Mouse (Mus musculus): ENCODE measurements around the gene Gzme. TPM values are rescaled to one million over a fixed set of nuclear protein-coding genes. Genes with fewer than 3 reads are reported as not detected.
"Not testable (repeated sequence)": the region's sequence is repeated elsewhere in the genome, so short reads cannot be mapped to it uniquely, and the experiment has no call there.

Gene Gzme
- total and polyA plus RNA-seq, 3 experiments, result not detected

DNA sequence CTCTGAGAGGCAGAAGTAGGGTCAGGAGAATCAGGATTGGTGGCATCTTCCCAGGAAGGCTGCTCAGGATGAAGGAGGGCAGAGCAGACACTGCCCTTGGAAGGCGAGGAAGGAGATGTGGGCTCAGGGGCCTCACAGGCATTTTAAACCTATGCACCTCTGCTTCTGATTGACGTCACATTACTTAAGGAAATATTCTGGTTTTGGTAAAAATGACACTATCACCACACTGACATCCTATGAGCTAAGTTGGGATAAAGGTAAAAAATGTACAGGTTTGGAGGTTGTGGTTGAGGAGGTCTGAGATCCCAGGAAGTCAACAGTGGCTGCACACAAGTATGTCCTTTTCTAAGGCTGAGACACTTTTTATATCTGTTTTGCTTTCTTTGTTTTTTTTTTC, 39.1 kb upstream of the Gzme start, which contains the start of gene Gzmg:
Gene Gzmg (minus strand): TSS at position 101 of the 400 bp plus-strand sequence.
- H3K9ac ChIP-seq (ENCODE audit: insufficient read depth, low read depth); in situ Hi-C loops (cut with MboI; ENCODE audit: low pct_ligation_motif_present, low pct_unique_long_range_greater_than_20kb, low sequenced_read_pairs); H3K4me2 ChIP-seq (ENCODE audit: insufficient read depth, low read depth, poor library complexity, severe bottlenecking); H3K4me1 ChIP-seq (ENCODE audit: control insufficient read depth in 1 of 2, insufficient read depth in 2 of 2); H3K9me3 ChIP-seq (replicated peaks; ENCODE audit: low read length); H3K36me3 ChIP-seq (replicated peaks in 1 of 2; ENCODE audit: control insufficient read depth in 1 of 2, insufficient read depth in 1 of 2, low read length in 1 of 2); H3K27ac ChIP-seq (ENCODE audit: insufficient read depth, low read depth); DNase-seq (ENCODE audit: extremely low read depth); H3K79me2 ChIP-seq (replicated peaks; ENCODE audit: control insufficient read depth, extremely low read depth, insufficient read depth, poor library complexity, severe bottlenecking); dilution Hi-C loops (cut with MboI; ENCODE audit: extremely low pct_ligation_motif_present, extremely low pct_unique_long_range_greater_than_20kb, low sequenced_read_pairs); H3K4me3 ChIP-seq (replicated peaks in 1 of 3; ENCODE audit: low read depth in 2 of 3, low read length in 2 of 3, poor library complexity in 1 of 3): not testable (repeated sequence)
- H3K27me3 ChIP-seq (replicated peaks), result peaks cover 25% of the 10 kb centered on the region

DNA sequence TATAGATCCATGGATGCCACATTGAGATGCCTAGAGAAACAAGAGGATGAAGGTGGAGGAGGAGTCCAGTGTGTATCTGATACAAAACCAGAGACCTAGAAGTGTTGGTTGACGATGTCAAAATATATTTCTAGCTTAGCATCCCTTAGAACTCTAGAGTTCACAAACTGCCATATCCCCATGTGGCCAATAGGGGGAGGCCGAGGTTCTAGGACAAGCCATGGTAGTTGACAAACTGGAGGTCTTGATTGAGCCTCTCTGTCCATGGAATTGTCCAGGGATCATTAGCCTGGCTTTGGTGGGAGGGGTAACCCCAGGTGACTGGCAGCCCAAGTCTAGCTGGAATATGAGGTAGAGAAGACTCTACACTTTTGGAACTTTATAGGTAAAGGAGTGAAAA, 34.9 kb upstream of the Gzme start:
- peaks cover 16% of the 10 kb centered on the region for H3K27me3 ChIP-seq (replicated peaks)
- H3K36me3 ChIP-seq (replicated peaks in 1 of 2; ENCODE audit: control insufficient read depth in 1 of 2, insufficient read depth in 1 of 2, low read length in 1 of 2), result no peaks in the 10 kb centered on the region
- H3K9me3 ChIP-seq (replicated peaks; ENCODE audit: low read length), result no peaks in the 10 kb centered on the region
- in situ Hi-C loops (cut with MboI; ENCODE audit: low pct_ligation_motif_present, low pct_unique_long_range_greater_than_20kb, low sequenced_read_pairs) (no loop called here), dilution Hi-C loops (cut with MboI; ENCODE audit: extremely low pct_ligation_motif_present, extremely low pct_unique_long_range_greater_than_20kb, low sequenced_read_pairs) (no loop called here)
- H3K27ac ChIP-seq (ENCODE audit: insufficient read depth, low read depth), result no peak overlapping the region
- no peak overlapping the region for H3K9ac ChIP-seq (ENCODE audit: insufficient read depth, low read depth)
- H3K4me3 ChIP-seq (replicated peaks in 1 of 3; ENCODE audit: low read depth in 2 of 3, low read length in 2 of 3, poor library complexity in 1 of 3), result no peak overlapping the region
- TF ChIP-seq JUND (conservative IDR thresholded peaks at IDR 0.05; ENCODE audit: low read depth, low read length), result no peak
- TF ChIP-seq CTCF (conservative IDR thresholded peaks at IDR 0.05 in 1 of 2, IDR thresholded peaks at IDR 0.05 in 1 of 2; ENCODE audit: low read depth in 2 of 2, low read length in 2 of 2), result peak; percentile 55 to 66
- TF ChIP-seq RAD21 (IDR thresholded peaks at IDR 0.05; ENCODE audit: low read depth, low read length), result peak; percentile 29
- no peaks in the 10 kb centered on the region for H3K4me1 ChIP-seq (ENCODE audit: control insufficient read depth in 1 of 2, insufficient read depth in 2 of 2)
- no peak overlapping the region for H3K4me2 ChIP-seq (ENCODE audit: insufficient read depth, low read depth, poor library complexity, severe bottlenecking)
- peak; percentile 30 for DNase-seq (ENCODE audit: extremely low read depth)
- H3K79me2 ChIP-seq (replicated peaks; ENCODE audit: control insufficient read depth, extremely low read depth, insufficient read depth, poor library complexity, severe bottlenecking), result no peaks in the 10 kb centered on the region

DNA sequence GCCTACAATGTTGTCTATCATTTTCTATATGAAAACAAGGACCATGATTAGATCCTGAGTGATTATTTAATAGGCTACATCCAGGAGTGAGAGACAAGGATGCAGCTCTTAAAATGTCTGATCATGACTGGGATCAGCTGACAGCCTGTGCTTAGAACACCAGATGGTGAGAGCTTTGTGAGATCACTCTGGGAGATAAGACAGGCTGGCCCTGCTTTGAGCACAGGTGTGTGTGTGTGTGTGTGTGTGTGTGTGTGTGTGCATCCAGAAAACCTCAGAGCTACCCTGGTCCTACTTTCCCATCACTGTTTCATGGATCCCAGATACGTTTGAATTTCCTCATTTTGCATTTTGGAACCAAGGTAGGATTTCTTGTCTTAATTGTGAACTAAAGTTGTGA, 13.2 kb upstream of the Gzme start:
- H3K4me3 ChIP-seq (replicated peaks in 1 of 3; ENCODE audit: low read depth in 2 of 3, low read length in 2 of 3, poor library complexity in 1 of 3); DNase-seq (ENCODE audit: extremely low read depth); H3K4me2 ChIP-seq (ENCODE audit: insufficient read depth, low read depth, poor library complexity, severe bottlenecking); H3K9me3 ChIP-seq (replicated peaks; ENCODE audit: low read length); H3K36me3 ChIP-seq (replicated peaks in 1 of 2; ENCODE audit: control insufficient read depth in 1 of 2, insufficient read depth in 1 of 2, low read length in 1 of 2); H3K27me3 ChIP-seq (replicated peaks); dilution Hi-C loops (cut with MboI; ENCODE audit: extremely low pct_ligation_motif_present, extremely low pct_unique_long_range_greater_than_20kb, low sequenced_read_pairs); H3K27ac ChIP-seq (ENCODE audit: insufficient read depth, low read depth); in situ Hi-C loops (cut with MboI; ENCODE audit: low pct_ligation_motif_present, low pct_unique_long_range_greater_than_20kb, low sequenced_read_pairs); H3K9ac ChIP-seq (ENCODE audit: insufficient read depth, low read depth); H3K79me2 ChIP-seq (replicated peaks; ENCODE audit: control insufficient read depth, extremely low read depth, insufficient read depth, poor library complexity, severe bottlenecking); H3K4me1 ChIP-seq (ENCODE audit: control insufficient read depth in 1 of 2, insufficient read depth in 2 of 2): not testable (repeated sequence)

- H3K9ac ChIP-seq (ENCODE audit: insufficient read depth, low read depth); dilution Hi-C loops (cut with MboI; ENCODE audit: extremely low pct_ligation_motif_present, extremely low pct_unique_long_range_greater_than_20kb, low sequenced_read_pairs): not testable (repeated sequence)
Observed at GRCm38 (mm10) chr14:56132508-56132907, 12.1 kb upstream of the Gzme start, which contains the start of gene Gzmd. TSS of gene Gzmd (minus strand) at chr14:56132608.

More at GRCm38 (mm10) chr14:56132508-56132907, 12.1 kb upstream of the Gzme start, which contains the start of gene Gzmd:
- in situ Hi-C loops (cut with MboI; ENCODE audit: low pct_ligation_motif_present, low pct_unique_long_range_greater_than_20kb, low sequenced_read_pairs); H3K27ac ChIP-seq (ENCODE audit: insufficient read depth, low read depth); H3K36me3 ChIP-seq (replicated peaks in 1 of 2; ENCODE audit: control insufficient read depth in 1 of 2, insufficient read depth in 1 of 2, low read length in 1 of 2); H3K27me3 ChIP-seq (replicated peaks); H3K4me1 ChIP-seq (ENCODE audit: control insufficient read depth in 1 of 2, insufficient read depth in 2 of 2); DNase-seq (ENCODE audit: extremely low read depth); H3K4me3 ChIP-seq (replicated peaks in 1 of 3; ENCODE audit: low read depth in 2 of 3, low read length in 2 of 3, poor library complexity in 1 of 3); H3K4me2 ChIP-seq (ENCODE audit: insufficient read depth, low read depth, poor library complexity, severe bottlenecking); H3K79me2 ChIP-seq (replicated peaks; ENCODE audit: control insufficient read depth, extremely low read depth, insufficient read depth, poor library complexity, severe bottlenecking); H3K9me3 ChIP-seq (replicated peaks; ENCODE audit: low read length): not testable (repeated sequence)

Data from CH12.LX (cell line).